Mouse (Mus musculus): ENCODE data around the gene Gstm4. TPM values are rescaled to one million over a fixed set of nuclear protein-coding genes. Genes with fewer than 3 reads are reported as not detected.

Gene Gstm4
- polyA plus RNA-seq, 1 experiment, result 23.9 TPM

DNA sequence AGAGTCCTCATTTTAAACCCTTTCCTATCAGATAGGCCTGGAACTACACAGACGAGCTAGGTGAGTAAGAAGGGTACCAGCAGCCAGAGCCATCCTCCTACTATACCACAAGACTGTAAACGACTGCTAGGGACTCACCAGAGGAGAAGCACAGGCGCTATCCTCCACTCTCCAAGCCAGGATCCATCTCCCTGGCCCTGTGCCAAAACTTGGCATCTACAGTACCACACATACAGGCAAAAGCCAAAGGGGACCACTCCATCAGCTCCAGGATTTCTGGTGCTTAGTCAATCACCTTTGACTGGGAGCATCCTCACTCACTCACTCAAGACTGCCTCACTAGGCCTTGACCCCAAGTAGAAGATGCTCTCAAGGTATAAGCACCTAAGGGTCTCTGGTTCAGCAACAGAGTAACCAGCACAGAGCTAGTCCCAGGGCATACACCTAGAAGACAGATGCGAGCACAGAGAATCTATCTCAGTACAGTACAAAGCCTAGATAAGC, 39.3 kb upstream of the Gstm4 start:
- H3K4me3 ChIP-seq (ENCODE audit: insufficient read depth, low read depth, low read length), result no peak overlapping the region
- H3K4me1 ChIP-seq (ENCODE audit: control insufficient read depth, insufficient read depth, low read length), result peaks cover 10% of the 10 kb centered on the region; the same call in 1 of the 2 replicates
- peak; percentile 18 for DNase-seq
- no peaks in the 10 kb centered on the region for H3K36me3 ChIP-seq (ENCODE audit: control insufficient read depth, insufficient read depth, low read length)
- 75% methylated on average over 4 of the region's 4 CpGs for WGBS
- H3K27me3 ChIP-seq (replicated peaks; ENCODE audit: control insufficient read depth, insufficient read depth, low read length), result no peaks in the 10 kb centered on the region
- no peak for TF ChIP-seq CTCF (conservative IDR thresholded peaks at IDR 0.05; ENCODE audit: insufficient read depth, insufficient read length, low read depth, low read length)
- TF ChIP-seq POLR2A (IDR thresholded peaks at IDR 0.05; ENCODE audit: low read depth, low read length), result no peak
- H3K27ac ChIP-seq (ENCODE audit: insufficient read depth, low read depth, low read length), result no peak overlapping the region

DNA sequence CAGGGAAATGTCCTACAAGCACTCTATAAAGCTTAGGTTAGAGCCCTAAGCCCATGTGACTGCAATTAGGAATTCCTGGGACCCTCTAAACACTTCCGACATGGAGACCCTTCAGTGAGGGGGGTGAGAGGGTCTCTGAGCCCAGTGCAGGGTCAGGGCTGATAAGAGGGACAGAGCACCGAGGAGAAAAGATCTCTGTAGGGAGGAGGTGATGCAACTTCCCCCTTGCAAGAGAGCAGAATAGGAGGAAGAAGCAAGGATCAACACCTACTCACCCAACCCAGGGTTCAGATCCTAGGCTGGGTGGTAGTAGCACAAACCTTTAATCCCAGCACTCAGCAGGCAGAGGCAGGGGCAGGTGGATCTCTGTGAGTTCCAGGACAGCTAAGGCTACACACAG, 38.5 kb upstream of the Gstm4 start:
- no peak for TF ChIP-seq CTCF (conservative IDR thresholded peaks at IDR 0.05; ENCODE audit: insufficient read depth, insufficient read length, low read depth, low read length)
- no peak for TF ChIP-seq POLR2A (IDR thresholded peaks at IDR 0.05; ENCODE audit: low read depth, low read length)
- no peak overlapping the region for H3K27ac ChIP-seq (ENCODE audit: insufficient read depth, low read depth, low read length)
- WGBS, result 55% methylated on average over 2 of the region's 2 CpGs
- no peak overlapping the region for H3K4me3 ChIP-seq (ENCODE audit: insufficient read depth, low read depth, low read length)
- H3K36me3 ChIP-seq (ENCODE audit: control insufficient read depth, insufficient read depth, low read length), result no peaks in the 10 kb centered on the region
- H3K4me1 ChIP-seq (ENCODE audit: control insufficient read depth, insufficient read depth, low read length), result peaks cover 10% of the 10 kb centered on the region; the same call in 1 of the 2 replicates
- no peak for DNase-seq
- H3K27me3 ChIP-seq (replicated peaks; ENCODE audit: control insufficient read depth, insufficient read depth, low read length), result no peaks in the 10 kb centered on the region

GRCm38 (mm10) chr3:108082251-108082875, 37.7 kb upstream of the Gstm4 start:
- Histone ChIP-seq H3K27ac (ENCODE audit: insufficient read depth, low read depth, low read length) (no peak overlapping the region), H3K36me3 (ENCODE audit: control insufficient read depth, insufficient read depth, low read length) (no peaks in the 10 kb centered on the region), H3K27me3 (replicated peaks; ENCODE audit: control insufficient read depth, insufficient read depth, low read length) (no peaks in the 10 kb centered on the region), H3K4me1 (ENCODE audit: control insufficient read depth, insufficient read depth, low read length) (peaks cover 10% of the 10 kb centered on the region; the same call in 1 of the 2 replicates), H3K4me3 (ENCODE audit: insufficient read depth, low read depth, low read length) (no peak overlapping the region)
- TF ChIP-seq POLR2A (IDR thresholded peaks at IDR 0.05; ENCODE audit: low read depth, low read length) (no peak), CTCF (conservative IDR thresholded peaks at IDR 0.05; ENCODE audit: insufficient read depth, insufficient read length, low read depth, low read length) (no peak)
- WGBS, result 74% methylated on average over 1 of the region's 1 CpGs
- no peak for DNase-seq

DNA sequence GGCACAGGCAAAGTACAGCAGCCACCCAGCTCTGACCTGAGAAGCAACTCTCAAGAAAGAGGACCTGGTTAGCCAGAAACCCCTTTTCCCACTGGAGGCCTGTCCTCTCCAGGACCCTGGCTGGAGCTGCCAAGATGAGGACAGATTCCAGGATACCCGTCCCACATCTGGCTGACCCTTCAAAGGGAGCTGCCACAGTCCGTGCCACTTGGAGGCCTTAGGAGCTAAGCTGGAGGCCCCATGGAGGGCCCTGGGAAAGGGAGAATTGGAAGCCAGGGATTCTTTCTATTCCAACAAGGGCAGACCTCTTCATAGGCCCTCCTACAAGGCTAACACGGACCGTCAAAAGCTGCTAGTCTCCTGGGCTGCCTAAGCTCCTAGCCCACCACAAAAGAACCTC, 37.0 kb upstream of the Gstm4 start:
- 50% methylated on average over 4 of the region's 4 CpGs for WGBS
- DNase-seq, result no peak
- Histone ChIP-seq H3K4me1 (ENCODE audit: control insufficient read depth, insufficient read depth, low read length) (peaks cover 6% of the 10 kb centered on the region; the same call in 1 of the 2 replicates), H3K27ac (ENCODE audit: insufficient read depth, low read depth, low read length) (no peak overlapping the region), H3K4me3 (ENCODE audit: insufficient read depth, low read depth, low read length) (no peak overlapping the region), H3K36me3 (ENCODE audit: control insufficient read depth, insufficient read depth, low read length) (no peaks in the 10 kb centered on the region), H3K27me3 (replicated peaks; ENCODE audit: control insufficient read depth, insufficient read depth, low read length) (no peaks in the 10 kb centered on the region)
- TF ChIP-seq POLR2A (IDR thresholded peaks at IDR 0.05; ENCODE audit: low read depth, low read length), result no peak
- no peak for TF ChIP-seq CTCF (conservative IDR thresholded peaks at IDR 0.05; ENCODE audit: insufficient read depth, insufficient read length, low read depth, low read length)

DNA sequence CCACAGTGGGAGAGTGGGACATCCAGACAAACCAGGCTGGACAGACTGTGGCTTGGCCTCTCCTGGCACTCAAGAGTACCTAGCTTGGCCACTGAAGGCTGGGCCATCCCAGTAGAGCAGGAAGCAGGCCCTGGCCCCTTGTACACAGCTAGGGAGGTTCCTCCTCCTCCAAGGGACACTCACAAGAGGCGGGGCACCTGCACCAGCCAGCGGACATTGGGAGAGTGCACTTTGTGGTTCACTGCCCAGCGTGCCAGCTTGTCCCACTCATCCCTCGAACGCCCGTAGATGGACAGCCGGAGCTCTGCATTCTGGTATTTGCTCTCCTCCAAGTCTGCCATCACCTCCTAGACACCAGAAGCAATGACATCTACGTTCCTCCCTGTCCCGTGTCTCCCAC, 32.1 kb upstream of the Gstm4 start:
- Histone ChIP-seq H3K27ac (ENCODE audit: insufficient read depth, low read depth, low read length) (no peak overlapping the region), H3K4me1 (ENCODE audit: control insufficient read depth, insufficient read depth, low read length) (no peaks in the 10 kb centered on the region), H3K27me3 (replicated peaks; ENCODE audit: control insufficient read depth, insufficient read depth, low read length) (no peaks in the 10 kb centered on the region), H3K4me3 (ENCODE audit: insufficient read depth, low read depth, low read length) (no peak overlapping the region), H3K36me3 (ENCODE audit: control insufficient read depth, insufficient read depth, low read length) (no peaks in the 10 kb centered on the region; the same call in 1 of the 2 replicates)
- peak; percentile 76 for DNase-seq
- WGBS, result 51% methylated on average over 9 of the region's 9 CpGs
- no peak for TF ChIP-seq CTCF (conservative IDR thresholded peaks at IDR 0.05; ENCODE audit: insufficient read depth, insufficient read length, low read depth, low read length)
- no peak for TF ChIP-seq POLR2A (IDR thresholded peaks at IDR 0.05; ENCODE audit: low read depth, low read length)

DNA sequence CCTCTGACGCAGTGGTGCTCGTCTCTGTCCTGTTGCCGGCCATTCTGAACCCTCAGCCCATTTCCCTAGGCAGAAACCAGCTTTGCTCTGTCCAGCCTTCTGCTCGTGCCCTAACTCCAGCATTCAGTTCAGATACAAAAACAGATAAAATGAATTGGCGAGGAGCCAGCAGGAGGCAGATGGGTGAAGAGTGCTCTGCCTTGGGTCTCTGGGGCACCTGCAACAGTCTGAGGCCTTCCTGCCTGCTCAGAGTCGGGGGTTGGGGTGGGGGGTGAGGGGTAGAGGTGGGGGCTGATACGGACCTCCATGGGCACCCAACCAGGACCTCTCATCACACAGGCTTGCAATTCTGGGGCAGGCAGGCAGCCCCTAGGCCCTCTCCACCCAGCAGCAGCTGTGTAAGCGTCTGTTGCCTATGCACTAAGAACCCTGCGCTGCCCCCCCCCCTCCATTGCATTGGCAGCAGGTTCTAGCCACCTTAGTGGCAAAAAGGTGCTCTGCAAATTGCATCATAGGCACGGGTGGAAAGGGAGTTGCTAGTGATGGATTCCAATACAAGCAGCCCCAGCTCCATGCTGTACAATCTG, 28.4 kb upstream of the Gstm4 start:
- no peak for TF ChIP-seq CTCF (conservative IDR thresholded peaks at IDR 0.05; ENCODE audit: insufficient read depth, insufficient read length, low read depth, low read length)
- no peak for TF ChIP-seq POLR2A (IDR thresholded peaks at IDR 0.05; ENCODE audit: low read depth, low read length)
- DNase-seq, result no peak
- no peak overlapping the region for H3K27ac ChIP-seq (ENCODE audit: insufficient read depth, low read depth, low read length)
- no peak overlapping the region for H3K4me3 ChIP-seq (ENCODE audit: insufficient read depth, low read depth, low read length)
- no peaks in the 10 kb centered on the region; the same call in 1 of the 2 replicates for H3K36me3 ChIP-seq (ENCODE audit: control insufficient read depth, insufficient read depth, low read length)
- H3K4me1 ChIP-seq (ENCODE audit: control insufficient read depth, insufficient read depth, low read length), result peaks cover 3% of the 10 kb centered on the region; the same call in 1 of the 2 replicates
- H3K27me3 ChIP-seq (replicated peaks; ENCODE audit: control insufficient read depth, insufficient read depth, low read length), result no peaks in the 10 kb centered on the region
- 79% methylated on average over 10 of the region's 10 CpGs for WGBS

Data from kidney, adult 2 months (tissue).